Mouse (Mus musculus) layer of hippocampus, adult 8-10 months (tissue): ENCODE data around the gene Gm17387. TPM values are rescaled to one million over a fixed set of nuclear protein-coding genes. Genes with fewer than 3 reads are reported as not detected.
A peak's percentile ranks its signal among the peaks of the same experiment; 100 is the strongest.

Experiments used
- DNase-seq, 2 experiments: peaks; one replicate each; pipeline ENCODE4 v3.0.0; 2022; ENCODE audit warnings: low spot score in 2 of 2
- total RNA-seq, 4 experiments: library from RNA; stranded (reverse); gene quantifications; 2 replicates each; pipeline ENCODE4 v1.2.4; 2022

The Gm17387 gene
- total RNA-seq, 4 experiments from 2014 or later, result not detected

- DNase-seq, result peak; percentile 70 to 71
Measured at GRCm38 (mm10) chr7:141047581-141048225, 18.8 kb downstream of the Gm17387 start.

DNA sequence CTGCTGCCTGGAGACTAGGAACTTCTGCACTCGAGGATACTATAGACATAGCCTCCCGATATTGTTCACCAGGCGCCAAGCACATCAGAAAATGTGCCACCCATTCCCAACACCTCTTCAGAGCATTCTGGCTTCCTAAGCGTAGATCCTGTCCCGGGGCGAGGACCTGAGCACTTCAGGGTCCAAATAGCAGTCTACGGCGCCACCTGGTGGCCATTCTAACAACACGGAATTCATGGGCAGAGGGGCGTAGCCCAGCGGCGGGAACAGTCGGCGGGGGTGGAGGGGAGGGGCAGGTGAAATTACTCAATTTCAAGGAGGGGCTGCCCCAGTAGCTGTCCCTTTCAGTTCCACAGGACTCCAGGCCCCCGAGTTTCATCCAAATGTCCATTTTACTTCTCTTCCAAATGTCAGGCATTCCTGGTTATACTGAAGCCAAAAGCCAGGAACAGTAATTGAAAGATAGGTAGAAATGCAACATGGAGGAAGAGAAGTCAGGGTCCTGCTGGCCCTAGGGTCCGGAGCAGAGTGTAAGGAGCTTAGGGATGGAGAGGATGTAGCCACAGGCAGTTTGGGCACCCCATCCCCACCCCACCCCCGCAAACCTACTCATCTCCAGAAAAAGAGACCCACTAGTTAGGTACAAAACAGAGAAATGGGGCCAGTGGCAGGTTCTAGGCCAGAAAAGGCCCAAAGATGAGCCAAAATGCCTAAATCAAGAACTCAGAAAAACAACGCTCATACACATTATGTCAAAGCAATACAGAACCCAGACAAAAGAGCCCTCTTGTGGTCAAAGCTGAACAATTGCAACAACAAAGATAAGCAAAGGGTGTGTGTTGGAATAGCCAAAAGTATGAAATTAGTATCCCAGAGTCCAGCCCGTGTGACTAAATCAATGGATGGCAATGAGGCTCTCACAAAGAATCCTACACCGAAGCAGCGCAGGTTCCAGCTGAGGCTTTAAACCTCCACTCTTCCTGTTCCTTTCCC is 19.6 kb downstream of the Gm17387 start:
- peak; percentile 77 to 92 for DNase-seq

DNA sequence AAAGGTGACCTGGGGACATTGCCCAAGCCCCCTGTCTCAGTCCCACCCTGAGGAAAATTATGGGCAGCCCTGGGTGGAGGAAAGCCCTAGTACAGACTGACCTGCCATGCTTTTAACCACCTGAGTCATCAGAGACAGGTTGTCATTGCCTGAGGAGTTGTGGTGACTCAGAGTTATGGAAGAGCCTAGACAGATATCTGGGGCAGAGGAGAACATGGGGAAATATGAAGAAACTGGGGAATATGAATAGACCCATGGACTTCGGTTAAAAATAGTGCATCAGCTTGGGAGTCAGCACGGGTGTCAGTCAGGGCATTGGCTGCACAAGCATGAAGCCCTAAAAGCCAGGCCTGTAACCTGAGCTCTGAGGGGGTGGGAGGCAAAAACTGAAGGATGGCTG is 20.4 kb downstream of the Gm17387 start:
- no peak for DNase-seq

DNA sequence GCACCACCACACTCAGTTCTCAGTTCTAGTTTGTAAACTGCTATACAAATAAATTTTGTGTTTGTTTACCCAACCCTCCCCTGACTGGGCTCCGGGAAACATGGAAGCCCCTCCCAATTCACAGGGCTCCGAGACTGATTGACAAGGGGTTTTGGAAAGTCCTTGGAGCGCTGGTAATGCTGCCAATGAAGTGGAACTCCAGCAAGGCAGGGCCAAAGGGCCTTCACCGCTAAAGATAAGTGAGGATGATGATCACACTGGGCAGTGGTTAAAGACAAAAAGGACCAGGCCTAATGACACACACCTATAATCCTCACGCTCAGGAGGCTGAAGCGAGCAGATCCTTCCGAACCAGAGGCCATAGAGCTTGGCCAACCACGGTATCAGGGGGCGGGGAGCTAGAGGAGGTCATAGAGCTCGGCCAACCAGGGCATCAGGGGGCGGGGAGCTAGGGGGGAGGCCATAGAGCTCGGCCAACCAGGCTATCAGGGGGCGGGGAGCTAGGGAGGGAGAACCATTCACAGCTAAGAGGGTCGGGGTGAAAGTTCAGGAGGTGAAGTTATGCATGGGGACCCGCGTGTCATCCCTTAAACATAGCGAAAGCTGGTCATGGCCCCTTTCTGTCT is 22.2 kb downstream of the Gm17387 start:
- no peak for DNase-seq

DNA sequence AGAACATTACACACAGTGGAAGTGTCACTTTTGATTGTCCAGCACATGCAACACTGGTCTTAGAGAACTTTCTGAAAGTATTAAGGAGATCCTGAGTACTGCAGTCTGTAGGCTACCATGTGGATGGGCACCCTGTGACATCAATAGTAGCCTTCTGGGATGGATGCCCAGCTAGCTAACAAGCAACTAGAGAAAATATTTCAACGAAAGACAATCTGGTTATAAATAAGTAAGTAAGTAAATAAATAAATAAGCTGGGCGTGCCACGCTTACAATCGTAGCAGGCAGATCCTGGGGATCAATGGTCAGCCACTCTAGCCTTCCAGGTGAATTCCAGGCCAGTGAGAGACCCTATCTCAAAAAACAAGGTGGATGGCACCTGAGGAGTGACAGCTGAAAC is 23.1 kb downstream of the Gm17387 start:
- DNase-seq, result no peak

- no peak for DNase-seq
Measured at GRCm38 (mm10) chr7:141052421-141052820, 23.5 kb downstream of the Gm17387 start.

- DNase-seq, result no peak
Measured at GRCm38 (mm10) chr7:141055785-141056184, 26.9 kb downstream of the Gm17387 start.

DNA sequence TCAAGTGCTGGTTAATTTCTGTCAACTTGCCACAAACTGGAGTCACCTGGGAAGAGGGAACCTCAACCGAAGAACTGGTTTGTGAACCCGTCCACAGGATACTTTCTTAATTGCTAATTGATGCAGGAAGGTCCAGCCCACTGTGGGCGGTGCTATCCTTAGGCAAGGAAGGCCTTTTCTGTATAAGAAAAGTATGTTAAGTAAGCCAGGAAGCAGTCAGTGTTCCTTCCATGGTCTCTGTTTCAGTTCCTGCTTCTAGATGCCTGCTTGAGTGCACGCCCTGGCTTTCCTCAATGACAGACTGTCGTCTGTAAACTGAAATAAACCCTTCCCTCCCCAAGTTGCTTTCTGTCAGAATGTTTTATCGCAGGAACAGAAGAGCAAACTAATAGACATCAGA is 28.0 kb downstream of the Gm17387 start:
- DNase-seq, result no peak

DNA sequence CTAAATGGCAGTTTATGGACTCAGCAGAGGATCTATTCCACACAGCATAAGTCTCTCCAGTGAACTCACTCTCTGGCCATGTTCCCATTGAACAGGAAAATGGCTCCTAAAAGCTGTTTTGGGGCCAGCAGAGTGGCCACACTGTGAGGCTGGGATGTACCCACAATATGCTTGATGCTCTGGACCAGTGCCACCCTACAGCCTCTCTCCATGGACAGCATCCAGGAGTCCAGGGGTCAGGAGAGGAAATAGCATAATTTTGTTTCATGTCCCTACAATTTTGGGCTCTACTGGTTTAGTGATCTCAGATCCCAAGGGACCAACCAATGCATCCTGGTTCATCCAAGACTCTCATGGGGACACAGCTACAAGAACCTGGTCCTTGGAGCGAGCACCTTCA is 28.6 kb downstream of the Gm17387 start:
- DNase-seq, result no peak

DNA sequence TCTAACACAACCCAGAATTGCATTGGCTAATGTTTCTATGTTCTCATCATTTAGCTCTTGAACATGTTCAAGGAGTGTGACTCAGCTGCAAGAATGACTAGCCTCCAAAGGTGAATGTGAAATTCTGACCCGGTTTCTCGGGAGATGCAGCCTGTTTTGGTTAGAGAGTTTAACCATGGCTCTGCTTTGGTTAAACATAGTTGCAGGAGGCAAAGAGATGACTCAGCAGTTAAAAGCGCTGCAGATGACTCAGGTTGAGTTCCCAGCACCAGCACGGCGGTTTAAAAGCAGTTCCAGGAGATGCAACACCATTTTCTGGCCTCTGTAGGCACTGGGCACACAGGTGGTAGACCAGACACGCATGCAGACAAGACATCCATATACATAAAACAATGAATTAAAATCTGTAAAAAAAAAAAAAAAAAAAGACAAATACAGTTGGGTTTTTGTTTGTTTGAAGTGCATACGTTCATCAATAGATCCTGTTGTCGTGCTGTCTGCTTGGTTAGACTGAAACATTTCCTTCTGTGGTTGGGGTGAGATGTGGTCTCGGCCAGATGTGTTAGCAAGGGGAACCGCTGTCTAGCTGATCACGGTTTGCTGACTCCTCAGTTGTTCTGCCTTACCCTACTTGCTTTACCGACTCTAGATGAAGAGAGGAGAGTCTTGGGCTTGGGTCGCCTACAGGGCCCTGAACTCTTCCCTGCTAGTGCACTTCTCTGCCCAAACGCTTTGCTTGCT is 29.8 kb downstream of the Gm17387 start:
- DNase-seq, result no peak

GRCm38 (mm10) chr7:141059929-141060328 is 31.0 kb downstream of the Gm17387 start:
- DNase-seq, result no peak

- DNase-seq, result peak; percentile 89 to 92
Measured at GRCm38 (mm10) chr7:141060426-141061242, 31.7 kb downstream of the Gm17387 start, which contains the start of gene B4galnt4. Gene B4galnt4, plus strand, starts transcription at chr7:141061104.

DNA sequence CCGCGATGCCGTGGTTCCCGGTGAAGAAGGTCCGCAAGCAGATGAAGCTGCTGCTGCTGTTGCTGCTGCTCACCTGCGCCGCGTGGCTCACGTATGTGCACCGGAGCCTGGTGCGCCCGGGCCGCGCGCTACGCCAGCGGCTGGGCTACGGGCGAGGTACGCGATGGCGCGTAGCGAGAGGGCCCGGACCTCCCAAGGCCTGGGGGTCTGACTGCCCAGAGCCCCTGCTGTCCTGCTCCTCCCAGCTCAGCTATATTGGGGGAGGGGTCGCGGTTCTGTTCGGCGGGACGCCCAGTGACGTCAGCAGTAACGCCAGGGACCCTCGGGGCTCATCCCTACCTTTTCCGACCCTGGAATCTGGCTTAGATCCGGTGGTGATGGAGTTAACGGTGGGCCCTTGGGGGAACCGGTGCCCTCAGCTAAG is 32.4 kb downstream of the Gm17387 start:
- no peak for DNase-seq

DNA sequence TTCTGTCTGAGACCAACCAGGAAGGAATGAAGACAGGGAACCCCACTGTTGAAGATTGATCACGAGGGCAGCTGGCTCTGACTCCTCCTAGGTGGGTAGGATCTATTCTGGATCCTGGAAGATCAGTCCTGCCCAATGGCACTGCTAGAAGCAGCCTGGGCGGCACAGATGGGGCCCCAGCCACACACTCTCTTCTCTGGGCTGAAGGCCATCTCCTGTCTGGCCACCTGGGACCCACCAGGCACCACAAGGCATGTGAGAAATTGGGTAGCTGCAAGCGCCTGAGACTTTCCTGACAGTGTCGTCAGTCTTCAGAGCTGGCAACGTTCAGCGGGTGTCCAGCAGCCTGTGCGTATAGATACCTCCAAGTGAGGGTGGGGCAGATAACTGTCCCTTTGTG is 33.6 kb downstream of the Gm17387 start:
- DNase-seq, result no peak

GRCm38 (mm10) chr7:141063353-141063752 is 34.4 kb downstream of the Gm17387 start:
- no peak for DNase-seq

GRCm38 (mm10) chr7:141064175-141064574 is 35.2 kb downstream of the Gm17387 start:
- DNase-seq, result no peak

- no peak for DNase-seq
Measured at GRCm38 (mm10) chr7:141064576-141064975, 35.6 kb downstream of the Gm17387 start.

DNA sequence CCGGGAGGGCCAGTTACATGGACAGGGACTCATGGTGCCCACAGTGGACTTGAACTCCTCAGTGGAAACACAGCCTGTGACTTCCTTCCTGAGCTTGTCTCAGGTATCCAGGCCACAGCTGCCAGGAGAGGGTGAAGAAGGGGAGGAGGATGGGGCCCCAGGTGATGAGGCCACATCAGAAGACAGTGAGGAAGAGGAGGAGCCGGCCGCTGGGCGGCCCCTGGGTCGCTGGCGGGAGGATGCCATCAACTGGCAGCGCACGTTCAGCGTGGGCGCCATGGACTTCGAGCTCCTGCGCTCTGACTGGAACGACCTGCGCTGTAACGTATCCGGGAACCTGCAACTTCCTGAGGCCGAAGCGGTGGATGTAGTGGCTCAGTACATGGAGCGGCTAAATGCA is 39.4 kb downstream of the Gm17387 start:
- DNase-seq, result no peak

- peak; percentile 70 to 80 for DNase-seq
Measured at GRCm38 (mm10) chr7:141070058-141070862, 41.3 kb downstream of the Gm17387 start.
